Mouse (Mus musculus): ENCODE results near the gene Prmt9. TPM values are rescaled to one million over a fixed set of nuclear protein-coding genes. Genes with fewer than 3 reads are reported as not detected.

Gene Prmt9
- polyA plus RNA-seq, 1 experiment from 2014 or later, result 16.7 TPM

DNA sequence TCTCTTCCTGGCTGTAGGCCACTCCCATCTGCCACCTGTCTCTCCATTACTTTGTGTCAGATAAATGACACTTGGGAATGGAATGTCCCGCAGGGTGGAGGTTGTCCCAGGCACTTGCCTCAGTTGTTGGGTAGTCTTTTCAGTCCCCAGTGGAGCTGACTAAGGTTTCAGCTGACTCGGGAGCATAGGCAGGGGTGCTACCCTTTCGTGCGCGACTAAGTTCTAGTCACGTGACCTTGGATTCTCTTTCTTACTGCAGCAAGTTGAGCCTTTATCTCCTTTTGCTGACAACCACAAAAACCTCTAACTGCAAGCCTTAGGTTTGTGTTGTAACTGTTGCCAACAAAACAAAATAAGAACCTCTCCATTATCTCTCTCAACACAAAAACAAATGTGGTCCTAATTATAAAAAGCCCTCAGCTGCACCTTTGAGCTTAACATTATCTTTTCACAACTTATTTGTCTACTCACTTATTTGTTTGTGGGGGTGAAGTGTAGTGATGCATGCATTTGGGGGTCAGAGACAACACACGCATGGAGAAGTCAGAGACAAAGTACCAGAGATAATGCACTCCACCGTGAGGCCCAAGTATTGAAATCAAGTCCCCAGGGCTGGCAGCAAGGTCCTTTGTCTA lies 14.7 kb upstream of the Prmt9 start:
- Histone ChIP-seq H3K9ac (ENCODE audit: low read length) (no peak overlapping the region), H3K4me2 (ENCODE audit: low read length) (no peak overlapping the region)
- no peak for ATAC-seq (ENCODE audit: insufficient number of reproducible peaks, insufficient read depth, low FRiP score, low read depth)

DNA sequence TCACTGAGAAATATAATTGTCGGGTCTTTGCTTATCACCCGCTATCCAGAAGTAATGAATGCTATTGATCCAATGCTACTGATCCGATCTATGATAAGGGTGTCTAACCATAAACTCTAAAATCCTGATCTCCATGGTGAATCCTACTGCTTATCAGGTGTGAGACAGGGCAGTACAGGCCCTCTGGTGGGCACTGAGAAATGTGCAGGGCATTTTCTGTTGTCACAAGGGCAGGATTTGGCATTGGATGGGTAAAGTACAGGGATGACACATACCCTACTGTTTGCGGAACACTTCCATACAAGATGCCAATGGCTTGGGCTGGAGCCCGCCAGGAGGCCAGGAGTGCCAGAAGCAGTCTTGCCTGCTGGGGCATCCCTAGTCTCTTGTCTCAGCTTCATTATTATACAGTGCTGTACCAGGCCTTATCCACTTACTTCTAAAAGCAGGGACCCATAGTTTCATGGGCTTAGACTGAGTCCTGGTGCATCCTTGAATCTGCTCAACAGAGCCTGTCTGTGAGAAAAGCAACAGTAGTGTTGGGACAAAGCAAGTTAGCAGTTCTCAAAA lies 14.1 kb upstream of the Prmt9 start:
- ATAC-seq (ENCODE audit: insufficient number of reproducible peaks, insufficient read depth, low FRiP score, low read depth), result peak; percentile 26; the same call in 1 of the 2 replicates
- no peak overlapping the region for H3K9ac ChIP-seq (ENCODE audit: low read length)
- WGBS, result 78% methylated on average over 5 of the region's 5 CpGs
- H3K36me3 ChIP-seq (ENCODE audit: control insufficient read depth, insufficient read depth, low read length), result no peaks in the 10 kb centered on the region
- no peak overlapping the region for H3K4me2 ChIP-seq (ENCODE audit: low read length)
- no peak overlapping the region for H3K4me3 ChIP-seq (ENCODE audit: control insufficient read depth in 1 of 2, insufficient read depth in 1 of 2, low read depth in 1 of 2, low read length in 2 of 2)
- peaks cover 0 to 4% of the 10 kb centered on the region in 2 experiments; a peak in 1 of 4 replicates for H3K4me1 ChIP-seq (ENCODE audit: control insufficient read depth in 2 of 2, insufficient read depth in 2 of 2, low read length in 2 of 2)
- H3K27me3 ChIP-seq (ENCODE audit: control insufficient read depth, insufficient read depth, low read length), result no peaks in the 10 kb centered on the region
- H3K27ac ChIP-seq (replicated peaks in 1 of 2; ENCODE audit: control insufficient read depth in 1 of 2, insufficient read depth in 1 of 2, low read depth in 2 of 2, low read length in 2 of 2), result no peak overlapping the region
- H3K9me3 ChIP-seq (ENCODE audit: control insufficient read depth, low read length), result no peaks in the 10 kb centered on the region

More for the DNA sequence above, 14.7 kb upstream of the Prmt9 start:
- Histone ChIP-seq H3K4me3 (ENCODE audit: control insufficient read depth in 1 of 2, insufficient read depth in 1 of 2, low read depth in 1 of 2, low read length in 2 of 2) (no peak overlapping the region), H3K27ac (replicated peaks in 1 of 2; ENCODE audit: control insufficient read depth in 1 of 2, insufficient read depth in 1 of 2, low read depth in 2 of 2, low read length in 2 of 2) (no peak overlapping the region), H3K36me3 (ENCODE audit: control insufficient read depth, insufficient read depth, low read length) (no peaks in the 10 kb centered on the region), H3K9me3 (ENCODE audit: control insufficient read depth, low read length) (no peaks in the 10 kb centered on the region), H3K27me3 (ENCODE audit: control insufficient read depth, insufficient read depth, low read length) (no peaks in the 10 kb centered on the region), H3K4me1 (ENCODE audit: control insufficient read depth in 2 of 2, insufficient read depth in 2 of 2, low read length in 2 of 2) (peaks cover 0 to 4% of the 10 kb centered on the region in 2 experiments; a peak in 1 of 4 replicates)
- WGBS, result 38% methylated on average over 8 of the region's 8 CpGs

DNA sequence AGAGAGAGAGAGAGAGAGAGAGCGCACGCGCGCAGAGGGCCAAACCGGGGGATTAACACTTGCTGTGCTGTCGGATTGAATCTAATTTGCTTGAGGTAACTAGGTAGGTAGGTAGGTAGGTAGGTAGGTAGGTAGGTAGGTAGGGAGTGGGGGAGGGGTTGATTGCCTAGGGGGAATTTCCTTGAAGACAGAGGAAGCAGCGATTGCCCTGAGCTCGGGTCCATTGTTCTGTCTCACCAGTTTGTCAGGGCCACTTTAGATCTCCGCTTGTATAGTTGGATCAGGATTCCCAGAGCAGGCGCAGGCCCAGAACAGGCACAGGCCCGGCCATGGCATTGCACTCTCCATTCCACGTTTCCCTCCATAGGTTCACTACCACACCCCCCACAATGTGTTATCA lies 12.4 kb upstream of the Prmt9 start:
- Histone ChIP-seq H3K36me3 (ENCODE audit: control insufficient read depth, insufficient read depth, low read length) (no peaks in the 10 kb centered on the region), H3K4me2 (ENCODE audit: low read length) (no peak overlapping the region), H3K4me3 (ENCODE audit: control insufficient read depth in 1 of 2, insufficient read depth in 1 of 2, low read depth in 1 of 2, low read length in 2 of 2) (no peak overlapping the region), H3K27ac (replicated peaks in 1 of 2; ENCODE audit: control insufficient read depth in 1 of 2, insufficient read depth in 1 of 2, low read depth in 2 of 2, low read length in 2 of 2) (no peak overlapping the region), H3K9ac (ENCODE audit: low read length) (no peak overlapping the region), H3K4me1 (ENCODE audit: control insufficient read depth in 2 of 2, insufficient read depth in 2 of 2, low read length in 2 of 2) (peaks cover 0 to 4% of the 10 kb centered on the region in 2 experiments; a peak in 1 of 4 replicates), H3K9me3 (ENCODE audit: control insufficient read depth, low read length) (no peaks in the 10 kb centered on the region), H3K27me3 (ENCODE audit: control insufficient read depth, insufficient read depth, low read length) (no peaks in the 10 kb centered on the region)
- ATAC-seq (ENCODE audit: insufficient number of reproducible peaks, insufficient read depth, low FRiP score, low read depth), result no peak
- 79% methylated on average over 12 of the region's 12 CpGs for WGBS

DNA sequence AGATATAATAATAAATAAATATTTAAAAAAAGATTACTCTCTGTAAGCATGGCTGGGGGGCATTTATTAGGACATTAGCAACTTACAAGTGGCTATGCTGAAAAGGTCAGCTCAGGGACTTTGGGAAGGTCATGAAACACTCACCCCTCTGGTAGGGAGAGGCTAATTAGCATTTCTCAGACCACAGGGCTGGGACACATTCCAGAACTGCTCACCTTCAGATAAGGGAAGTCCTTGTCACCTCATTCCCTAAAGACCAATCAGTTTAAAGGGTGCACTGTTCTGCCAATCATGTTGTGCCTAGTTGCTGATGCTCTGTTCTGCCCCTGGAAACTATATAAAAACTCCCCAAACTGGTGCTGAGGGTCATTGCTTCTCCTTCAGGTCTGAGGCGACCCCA lies 10.9 kb upstream of the Prmt9 start:
- 79% methylated on average over 1 of the region's 1 CpGs for WGBS
- Histone ChIP-seq H3K4me3 (ENCODE audit: control insufficient read depth in 1 of 2, insufficient read depth in 1 of 2, low read depth in 1 of 2, low read length in 2 of 2) (no peak overlapping the region), H3K9me3 (ENCODE audit: control insufficient read depth, low read length) (no peaks in the 10 kb centered on the region), H3K27me3 (ENCODE audit: control insufficient read depth, insufficient read depth, low read length) (no peaks in the 10 kb centered on the region), H3K36me3 (ENCODE audit: control insufficient read depth, insufficient read depth, low read length) (no peaks in the 10 kb centered on the region), H3K9ac (ENCODE audit: low read length) (no peak overlapping the region), H3K27ac (replicated peaks in 1 of 2; ENCODE audit: control insufficient read depth in 1 of 2, insufficient read depth in 1 of 2, low read depth in 2 of 2, low read length in 2 of 2) (no peak overlapping the region), H3K4me2 (ENCODE audit: low read length) (no peak overlapping the region), H3K4me1 (ENCODE audit: control insufficient read depth in 2 of 2, insufficient read depth in 2 of 2, low read length in 2 of 2) (peaks cover 0 to 4% of the 10 kb centered on the region in 2 experiments; a peak in 1 of 4 replicates)
- no peak for ATAC-seq (ENCODE audit: insufficient number of reproducible peaks, insufficient read depth, low FRiP score, low read depth)

DNA sequence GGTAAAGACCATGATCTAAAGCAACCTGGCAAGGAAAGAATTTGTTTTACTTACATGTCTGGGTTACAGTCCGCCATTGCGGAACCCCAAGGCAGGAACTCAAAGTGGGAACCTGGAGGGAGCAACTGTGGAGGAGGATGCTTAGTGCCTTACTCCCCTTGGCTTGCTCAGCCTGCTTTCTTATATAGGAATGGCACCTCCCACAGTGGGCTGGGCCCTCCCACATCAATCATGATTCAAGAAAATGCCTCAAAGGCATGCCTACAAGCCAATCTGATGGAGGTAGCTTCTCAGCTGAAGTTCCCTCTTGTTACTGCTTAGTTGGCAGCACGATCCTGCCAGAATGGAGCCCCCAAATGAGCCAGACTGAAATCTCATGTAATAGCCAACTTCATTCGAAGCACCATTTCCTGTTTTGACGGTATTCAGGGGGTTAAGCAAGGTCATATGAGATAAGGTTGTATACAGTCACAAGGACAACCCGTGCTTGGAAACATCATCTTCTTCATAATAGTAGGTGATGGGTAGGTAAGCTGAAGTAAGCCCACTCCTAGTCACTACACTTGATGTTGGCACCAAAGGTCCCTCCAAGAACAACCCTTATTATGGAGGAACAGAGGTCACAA lies 5.9 kb upstream of the Prmt9 start:
- Histone ChIP-seq H3K4me1 (ENCODE audit: control insufficient read depth in 2 of 2, insufficient read depth in 2 of 2, low read length in 2 of 2) (no peaks in the 10 kb centered on the region), H3K9ac (ENCODE audit: low read length) (no peak overlapping the region), H3K27me3 (ENCODE audit: control insufficient read depth, insufficient read depth, low read length) (no peaks in the 10 kb centered on the region), H3K4me2 (ENCODE audit: low read length) (no peak overlapping the region), H3K4me3 (ENCODE audit: control insufficient read depth in 1 of 2, insufficient read depth in 1 of 2, low read depth in 1 of 2, low read length in 2 of 2) (no peak overlapping the region), H3K9me3 (ENCODE audit: control insufficient read depth, low read length) (no peaks in the 10 kb centered on the region), H3K27ac (replicated peaks in 1 of 2; ENCODE audit: control insufficient read depth in 1 of 2, insufficient read depth in 1 of 2, low read depth in 2 of 2, low read length in 2 of 2) (no peak overlapping the region), H3K36me3 (ENCODE audit: control insufficient read depth, insufficient read depth, low read length) (no peaks in the 10 kb centered on the region)
- no peak for ATAC-seq (ENCODE audit: insufficient number of reproducible peaks, insufficient read depth, low FRiP score, low read depth)
- 74% methylated on average over 6 of the region's 6 CpGs for WGBS

DNA sequence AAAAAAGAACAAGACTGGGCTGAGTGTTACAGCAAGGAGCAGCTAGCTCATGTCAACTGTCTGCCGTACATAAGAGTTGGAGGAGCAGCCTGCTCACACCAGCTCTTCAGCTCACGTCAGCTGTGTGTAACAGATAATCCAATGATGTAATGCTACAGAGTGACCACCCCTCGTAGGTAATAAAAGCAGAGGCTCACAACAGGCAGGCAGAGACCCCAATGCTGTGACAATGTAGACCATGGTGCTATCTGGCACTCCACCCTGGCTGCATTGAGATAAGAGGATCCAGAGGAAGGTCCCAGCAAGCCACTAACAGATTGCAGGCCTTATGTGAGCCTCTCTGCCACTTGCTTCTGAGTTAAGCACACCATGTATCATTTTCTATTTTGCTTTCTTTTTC lies 4.8 kb upstream of the Prmt9 start:
- no peak for ATAC-seq (ENCODE audit: insufficient number of reproducible peaks, insufficient read depth, low FRiP score, low read depth)
- no peak overlapping the region for H3K27ac ChIP-seq (replicated peaks in 1 of 2; ENCODE audit: control insufficient read depth in 1 of 2, insufficient read depth in 1 of 2, low read depth in 2 of 2, low read length in 2 of 2)
- H3K9ac ChIP-seq (ENCODE audit: low read length), result no peak overlapping the region
- H3K36me3 ChIP-seq (ENCODE audit: control insufficient read depth, insufficient read depth, low read length), result no peaks in the 10 kb centered on the region
- H3K27me3 ChIP-seq (ENCODE audit: control insufficient read depth, insufficient read depth, low read length), result no peaks in the 10 kb centered on the region
- WGBS, result 31% methylated on average over 3 of the region's 3 CpGs
- H3K9me3 ChIP-seq (ENCODE audit: control insufficient read depth, low read length), result no peaks in the 10 kb centered on the region
- no peak overlapping the region for H3K4me2 ChIP-seq (ENCODE audit: low read length)
- H3K4me1 ChIP-seq (ENCODE audit: control insufficient read depth in 2 of 2, insufficient read depth in 2 of 2, low read length in 2 of 2), result no peaks in the 10 kb centered on the region
- no peak overlapping the region for H3K4me3 ChIP-seq (ENCODE audit: control insufficient read depth in 1 of 2, insufficient read depth in 1 of 2, low read depth in 1 of 2, low read length in 2 of 2)

DNA sequence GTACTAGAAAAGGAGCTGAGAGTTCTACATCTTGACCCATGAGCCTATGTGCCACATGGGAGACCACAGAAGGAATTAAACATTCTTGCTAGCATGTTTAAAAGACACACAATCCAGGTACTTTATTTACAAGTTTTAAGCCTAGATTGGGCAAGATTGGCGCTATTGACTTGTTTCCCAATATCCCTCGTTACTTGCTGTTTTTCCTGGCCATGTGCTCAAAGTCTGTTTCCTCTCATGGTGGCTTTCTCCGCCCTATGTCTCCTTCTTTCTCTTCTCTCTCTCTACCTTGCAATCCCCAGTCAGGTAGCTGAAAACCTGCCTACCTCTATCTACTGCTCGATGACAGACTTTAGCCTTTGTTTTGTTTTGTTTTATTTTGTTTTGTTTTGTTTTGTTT lies 3.6 kb upstream of the Prmt9 start:
- no peak overlapping the region for H3K9ac ChIP-seq (ENCODE audit: low read length)
- no peak overlapping the region for H3K4me3 ChIP-seq (ENCODE audit: control insufficient read depth in 1 of 2, insufficient read depth in 1 of 2, low read depth in 1 of 2, low read length in 2 of 2)
- no peak overlapping the region for H3K4me2 ChIP-seq (ENCODE audit: low read length)
- WGBS, result 87% methylated on average over 4 of the region's 4 CpGs
- no peak for ATAC-seq (ENCODE audit: insufficient number of reproducible peaks, insufficient read depth, low FRiP score, low read depth)
- no peaks in the 10 kb centered on the region for H3K36me3 ChIP-seq (ENCODE audit: control insufficient read depth, insufficient read depth, low read length)
- no peaks in the 10 kb centered on the region for H3K4me1 ChIP-seq (ENCODE audit: control insufficient read depth in 2 of 2, insufficient read depth in 2 of 2, low read length in 2 of 2)
- H3K9me3 ChIP-seq (ENCODE audit: control insufficient read depth, low read length), result no peaks in the 10 kb centered on the region
- H3K27me3 ChIP-seq (ENCODE audit: control insufficient read depth, insufficient read depth, low read length), result no peaks in the 10 kb centered on the region
- no peak overlapping the region for H3K27ac ChIP-seq (replicated peaks in 1 of 2; ENCODE audit: control insufficient read depth in 1 of 2, insufficient read depth in 1 of 2, low read depth in 2 of 2, low read length in 2 of 2)
